Mouse (Mus musculus): Measurements from ENCODE around the gene Gm10944. TPM values are rescaled to one million over a fixed set of nuclear protein-coding genes. Genes with fewer than 3 reads are reported as not detected.

Gene Gm10944
- polyA plus RNA-seq (2012; ENCODE audit: low replicate concordance) = not detected in 2 replicates

DNA sequence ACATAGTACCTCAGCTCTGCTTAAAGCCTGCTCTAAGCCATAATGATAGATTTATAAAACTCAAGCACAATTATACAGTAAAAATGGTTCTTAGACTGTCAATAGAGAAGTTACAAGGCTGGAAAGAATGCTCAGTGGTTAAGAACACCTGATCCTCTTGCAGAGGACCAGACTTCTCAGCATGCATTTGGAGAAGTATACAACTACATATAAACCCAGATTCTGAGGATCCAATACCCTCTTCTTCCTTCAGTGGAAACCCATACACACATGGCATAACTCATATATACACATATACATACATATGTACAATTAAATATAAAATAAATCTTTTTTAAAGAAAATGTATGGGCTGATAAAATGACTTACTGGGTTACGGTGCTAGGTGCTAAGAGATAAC is at the start of gene Gm10944:
Gene Gm10944, plus strand, starts transcription at position 301 of the 400 bp plus-strand sequence.

Other genes with a start within 250 kb of the Gm10944 start
- 0.02 TPM in 1 of 2 replicates, not detected in the other for gene Adgb, start 209.0 kb upstream of the Gm10944 start, polyA plus RNA-seq (2012; ENCODE audit: low replicate concordance)
- gene Rab32, start 123.1 kb upstream of the Gm10944 start, polyA plus RNA-seq (2012; ENCODE audit: low replicate concordance) = 10.8 and 29.8 TPM in 2 replicates

Measured in hematopoietic multipotent progenitor cell, adult 10-12 weeks (in vitro differentiated cells).